Mouse (Mus musculus) G1E-ER4 (cell line): ENCODE data around the gene H3f3a. TPM values are rescaled to one million over a fixed set of nuclear protein-coding genes. Genes with fewer than 3 reads are reported as not detected.

Experiments
- GATA1 ChIP-seq: IDR thresholded peaks from one replicate; pipeline ENCODE4 v1.8.0; 2012; ENCODE audit warnings: low read length, inconsistent platforms
- polyA plus RNA-seq: library from polyadenylated mRNA; stranded (reverse); fragments of >175 nt; gene quantifications from 2 replicates; pipeline ENCODE4 v1.2.3, GENCODE M21; 2012

Gene H3f3a
- polyA plus RNA-seq, 1 experiment, result 942 TPM

GRCm38 (mm10) chr1:180777660-180778402 is 35.9 kb downstream of the H3f3a start:
- TF ChIP-seq GATA1, result no peak

GRCm38 (mm10) chr1:180777289-180777659 is 36.5 kb downstream of the H3f3a start:
- TF ChIP-seq GATA1, result no peak

- TF ChIP-seq GATA1, result no peak
These were observed 37.2 kb downstream of the H3f3a start for GRCm38 (mm10) chr1:180776494-180776893.

GRCm38 (mm10) chr1:180775849-180776493 is 37.8 kb downstream of the H3f3a start:
- no peak for TF ChIP-seq GATA1

GRCm38 (mm10) chr1:180775317-180775716 is 38.4 kb downstream of the H3f3a start:
- no peak for TF ChIP-seq GATA1

GRCm38 (mm10) chr1:180774664-180775063 is 39.1 kb downstream of the H3f3a start:
- TF ChIP-seq GATA1, result no peak

- TF ChIP-seq GATA1, result no peak
These were observed 41.5 kb downstream of the H3f3a start for GRCm38 (mm10) chr1:180772291-180772690.

- TF ChIP-seq GATA1, result no peak
These were observed 42.0 kb downstream of the H3f3a start for GRCm38 (mm10) chr1:180771722-180772121.

GRCm38 (mm10) chr1:180771306-180771705 is 42.4 kb downstream of the H3f3a start:
- no peak for TF ChIP-seq GATA1

GRCm38 (mm10) chr1:180768334-180769168 is 45.2 kb downstream of the H3f3a start:
- no peak for TF ChIP-seq GATA1

GRCm38 (mm10) chr1:180767541-180768333 is 46.0 kb downstream of the H3f3a start:
- no peak for TF ChIP-seq GATA1

- TF ChIP-seq GATA1, result no peak
These were observed 47.2 kb downstream of the H3f3a start for GRCm38 (mm10) chr1:180766557-180766956.

- TF ChIP-seq GATA1, result no peak
These were observed 48.4 kb downstream of the H3f3a start for GRCm38 (mm10) chr1:180765393-180765792.

- TF ChIP-seq GATA1, result no peak
These were observed 49.9 kb downstream of the H3f3a start for GRCm38 (mm10) chr1:180763828-180764227.

- TF ChIP-seq GATA1, result no peak
These were observed 50.4 kb downstream of the H3f3a start for GRCm38 (mm10) chr1:180763307-180763706.
